Mouse (Mus musculus) layer of hippocampus, postnatal 14 days (tissue): ENCODE results near the gene Lingo3. TPM values are rescaled to one million over a fixed set of nuclear protein-coding genes. Genes with fewer than 3 reads are reported as not detected.

Experiments used
- microRNA-seq, 2 experiments: library from miRNA; unstranded; fragments of <30 nt; microRNA quantifications; one replicate each; pipeline ENCODE4 v1.2.0; 2021
- total RNA-seq, 2 experiments: library from RNA; stranded (reverse); gene quantifications; 2 replicates each; pipeline ENCODE4 v1.2.3; 2021

Lingo3 gene
- total RNA-seq, 2 experiments from 2014 or later = 32.6 to 35.5 TPM

Small RNAs within 50 kb of the gene (microRNA-seq; reads per million reads assigned to microRNA genes)
- 4.2 to 5.0 reads per million in 2 experiments for gene Mir1982

Other genes with a start within 250 kb of the Lingo3 start
- gene Scamp4, start 241.2 kb downstream of the Lingo3 start, total RNA-seq = 10 to 100 TPM; 38.5 to 40.7 TPM
- gene Adat3, start 241.2 kb downstream of the Lingo3 start, total RNA-seq = 1 to 10 TPM; 2.3 to 2.8 TPM
- 1 to 10 TPM; 2.5 to 2.8 TPM for gene Gm49322, start 238.0 kb downstream of the Lingo3 start, total RNA-seq
- gene Csnk1g2, start 221.2 kb downstream of the Lingo3 start, total RNA-seq = 100 to 1,000 TPM; 176 to 180 TPM
- gene Btbd2, start 187.0 kb downstream of the Lingo3 start, total RNA-seq = 10 to 100 TPM; 90.2 to 94.4 TPM
- gene Mknk2, start 165.9 kb downstream of the Lingo3 start, total RNA-seq = 10 to 100 TPM; 50.5 to 51.5 TPM
- gene Mob3a, start 142.1 kb downstream of the Lingo3 start, total RNA-seq = 10 to 100 TPM; 16.1 to 19.0 TPM
- 10 to 100 TPM; 44.8 to 54.7 TPM for gene Izumo4, start 141.9 kb downstream of the Lingo3 start, total RNA-seq
- gene Ap3d1, start 101.8 kb downstream of the Lingo3 start, total RNA-seq = 100 to 1,000 TPM; 137 to 144 TPM
- gene Dot1l, start 88.8 kb downstream of the Lingo3 start, total RNA-seq = 10 to 100 TPM; 60.6 to 62.2 TPM
- gene Sf3a2, start 45.8 kb downstream of the Lingo3 start, total RNA-seq = 10 to 100 TPM; 41.0 to 45.9 TPM
- gene Plekhj1, start 45.4 kb downstream of the Lingo3 start, total RNA-seq = 10 to 100 TPM; 57.1 to 57.8 TPM
- 1 to 10 TPM; 2.4 to 2.9 TPM for gene Amh, start 38.8 kb downstream of the Lingo3 start, total RNA-seq
- 1 to 10 TPM; 2.1 to 2.6 TPM for gene Jsrp1, start 30.5 kb downstream of the Lingo3 start, total RNA-seq
- gene Oaz1, start 17.4 kb downstream of the Lingo3 start, total RNA-seq = 100 to 1,000 TPM; 429 to 450 TPM
- gene Lsm7, start 11.2 kb upstream of the Lingo3 start, total RNA-seq = 10 to 100 TPM; 47.7 to 50.5 TPM
- gene Sppl2b, start 11.2 kb upstream of the Lingo3 start, total RNA-seq = 10 to 100 TPM; 71.2 to 71.4 TPM
- under 1 TPM; 0.38 to 0.44 TPM for gene Tmprss9, start 27.8 kb upstream of the Lingo3 start, total RNA-seq
- 100 to 1,000 TPM; 161 to 172 TPM for gene Timm13, start 56.9 kb upstream of the Lingo3 start, total RNA-seq
- 10 to 100 TPM; 18.2 to 21.5 TPM for gene Lmnb2, start 74.2 kb upstream of the Lingo3 start, total RNA-seq
- gene Gadd45b, start 86.0 kb upstream of the Lingo3 start, total RNA-seq = 10 to 100 TPM; 14.0 to 17.6 TPM
- 100 to 1,000 TPM; 170 to 173 TPM for gene Gng7, start 170.9 kb upstream of the Lingo3 start, total RNA-seq
- gene Diras1, start 181.6 kb upstream of the Lingo3 start, total RNA-seq = 100 to 1,000 TPM; 100 to 105 TPM
- 10 to 100 TPM; 63.9 to 70.2 TPM for gene Slc39a3, start 193.4 kb upstream of the Lingo3 start, total RNA-seq
- gene Sgta, start 216.1 kb upstream of the Lingo3 start, total RNA-seq = 100 to 1,000 TPM; 169 to 174 TPM
- gene Thop1, start 226.0 kb upstream of the Lingo3 start, total RNA-seq = 10 to 100 TPM; 52.6 TPM